Mouse (Mus musculus) hindbrain, embryonic 16.5 days (tissue): Measurements from ENCODE around the gene Ctsa. TPM values are rescaled to one million over a fixed set of nuclear protein-coding genes. Genes with fewer than 3 reads are reported as not detected.
"Not testable (repeated sequence)": the region's sequence is repeated elsewhere in the genome, so short reads cannot be mapped to it uniquely, and the experiment has no call there.

Source experiments
- ATAC-seq: fragments of 200-750 bp; cut with Nextera tagmentation; 2 replicates; pipeline ENCODE4 v1.8.0; 2017; ENCODE audit warnings: moderate TSS enrichment, moderate library complexity
- H3K27ac ChIP-seq: fragments of 300-500 bp; sonication (generic); 2 replicates; pipeline ENCODE4 v1.5.1; 2014; ENCODE audit warnings: low read depth, mild to moderate bottlenecking, control low read depth, low read length, moderate library complexity
- H3K27me3 ChIP-seq: fragments of 300-500 bp; sonication (generic); replicated peaks from 2 replicates; pipeline ENCODE4 v1.6.1; 2014; ENCODE audit warnings: low read length; ENCODE audit not compliant: control insufficient read depth, insufficient read depth
- H3K36me3 ChIP-seq: fragments of 300-500 bp; sonication (generic); 2 replicates; pipeline ENCODE4 v1.6.1; 2014; ENCODE audit warnings: mild to moderate bottlenecking, low read length, moderate library complexity, mixed read lengths; ENCODE audit not compliant: control insufficient read depth, insufficient read depth
- H3K4me1 ChIP-seq: fragments of 300-500 bp; sonication (generic); 2 replicates; pipeline ENCODE4 v1.6.1; 2014; ENCODE audit warnings: low read depth, low read length; ENCODE audit not compliant: control insufficient read depth, insufficient read depth
- H3K4me2 ChIP-seq: fragments of 300-500 bp; sonication (generic); 2 replicates; pipeline ENCODE4 v1.6.1; 2014; ENCODE audit warnings: mild to moderate bottlenecking, low read length, control low read depth, moderate library complexity
- H3K4me3 ChIP-seq: fragments of 300-500 bp; sonication (generic); 2 replicates; pipeline ENCODE4 v1.5.1; 2014; ENCODE audit warnings: mild to moderate bottlenecking, low read length, control low read depth, moderate library complexity
- H3K9ac ChIP-seq: fragments of 300-500 bp; sonication (generic); 2 replicates; pipeline ENCODE4 v1.6.1; 2014; ENCODE audit warnings: low read depth, mild to moderate bottlenecking, control low read depth, low read length, moderate library complexity
- H3K9me3 ChIP-seq: fragments of 300-500 bp; sonication (generic); 2 replicates; pipeline ENCODE4 v1.6.1; 2014; ENCODE audit warnings: mild to moderate bottlenecking, low read length, moderate library complexity; ENCODE audit not compliant: control insufficient read depth
- WGBS: fragments of 180-500 bp; shearing (Covaris S2); extraction: QIAGEN DNeasy Blood & Tissue Kit; methylation state at CpG from one replicate; pipeline ENCODE4 v1.1.7; 2014; 5-methylcytosine and 5-hydroxymethylcytosine counted together
- polyA plus RNA-seq: library from polyadenylated mRNA; unstranded; fragments of >200 nt; fragmentation: Nextera tagmentation; extraction: Ambion mirVana; gene quantifications from 2 replicates; pipeline ENCODE4 v1.2.1, GENCODE M21; 2015

The Ctsa gene
- polyA plus RNA-seq, 1 experiment from 2014 or later = 108 TPM

- Histone ChIP-seq H3K4me2 (peak within 1 kb of the TSS; percentile 58), H3K9ac (peak within 1 kb of the TSS; percentile 56), H3K27ac (peak within 1 kb of the TSS; percentile 21; the same call in 1 of the 2 replicates), H3K36me3 (no peaks in the 10 kb centered on the region), H3K4me1 (peaks cover 21% of the 10 kb centered on the region), H3K4me3 (peak within 1 kb of the TSS; percentile 35), H3K27me3 (peaks cover 8% of the 10 kb centered on the region; the same call in 1 of the 2 replicates), H3K9me3 (no peaks in the 10 kb centered on the region)
- WGBS = under 1% methylated on average over 41 of the region's 47 CpGs
- peak; percentile 74 for ATAC-seq
Measured at GRCm38 (mm10) chr2:164857101-164857821, 24.6 kb downstream of the Ctsa start, which contains the start of gene Pltp. Pltp (minus strand) TSS chr2:164857711.

DNA sequence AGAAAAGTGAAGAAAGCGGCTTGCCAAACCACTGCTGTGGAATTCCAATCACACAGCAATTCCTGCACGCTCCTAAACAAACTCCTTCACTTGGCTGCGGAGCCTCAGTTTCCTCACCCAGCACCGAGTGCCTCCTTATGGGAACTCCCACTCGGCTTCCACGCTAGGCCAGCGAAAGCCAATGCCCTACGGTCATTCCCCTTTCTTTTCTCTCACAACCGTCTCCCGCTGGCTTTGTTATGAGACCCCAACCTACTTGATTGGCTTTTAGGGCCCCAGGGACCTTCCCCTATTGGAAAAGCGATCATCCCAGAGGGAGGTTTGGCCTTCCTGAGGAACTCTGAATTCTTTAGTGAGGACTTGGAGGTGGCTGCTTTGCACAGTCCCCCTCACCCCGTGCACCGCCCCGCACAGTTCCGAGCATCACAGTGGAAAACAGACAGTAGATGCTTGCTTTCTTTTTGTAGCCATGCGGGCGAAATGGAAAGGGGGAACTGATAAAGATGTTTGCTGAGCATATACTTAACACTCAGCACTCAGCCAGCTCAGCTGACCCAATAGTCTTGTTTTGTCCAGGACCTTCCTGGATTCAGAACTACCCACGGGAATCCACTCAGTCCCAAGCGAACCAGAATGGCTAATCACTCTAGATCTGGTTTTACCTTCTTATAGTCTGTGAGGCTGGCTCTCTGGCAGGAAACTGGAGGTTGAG lies 25.3 kb downstream of the Ctsa start:
- 3% methylated on average over 19 of the region's 19 CpGs for WGBS
- H3K27me3 ChIP-seq = peaks cover 8% of the 10 kb centered on the region; the same call in 1 of the 2 replicates

GRCm38 (mm10) chr2:164859155-164859554 lies 26.5 kb downstream of the Ctsa start:
- H3K36me3 ChIP-seq = no peaks in the 10 kb centered on the region
- peaks cover 21% of the 10 kb centered on the region for H3K4me1 ChIP-seq
- ATAC-seq = no peak
- H3K27me3 ChIP-seq = peaks cover 8% of the 10 kb centered on the region; the same call in 1 of the 2 replicates
- no peak overlapping the region for H3K4me3 ChIP-seq
- H3K4me2 ChIP-seq = no peak overlapping the region
- no peaks in the 10 kb centered on the region for H3K9me3 ChIP-seq
- H3K9ac ChIP-seq = no peak overlapping the region
- H3K27ac ChIP-seq = no peak overlapping the region
- whole genome bisulfite sequencing = 54% methylated on average over 2 of the region's 2 CpGs

More for the DNA sequence above, 25.3 kb downstream of the Ctsa start:
- H3K4me2 ChIP-seq = peak overlapping the region; percentile 58
- no peaks in the 10 kb centered on the region for H3K36me3 ChIP-seq
- peaks cover 21% of the 10 kb centered on the region for H3K4me1 ChIP-seq
- no peaks in the 10 kb centered on the region for H3K9me3 ChIP-seq
- peak overlapping the region; percentile 56; the same call in 1 of the 2 replicates for H3K9ac ChIP-seq
- peak; percentile 8; the same call in 1 of the 2 replicates for ATAC-seq
- peak overlapping the region; percentile 35 for H3K4me3 ChIP-seq
- peak overlapping the region; percentile 21; the same call in 1 of the 2 replicates for H3K27ac ChIP-seq

DNA sequence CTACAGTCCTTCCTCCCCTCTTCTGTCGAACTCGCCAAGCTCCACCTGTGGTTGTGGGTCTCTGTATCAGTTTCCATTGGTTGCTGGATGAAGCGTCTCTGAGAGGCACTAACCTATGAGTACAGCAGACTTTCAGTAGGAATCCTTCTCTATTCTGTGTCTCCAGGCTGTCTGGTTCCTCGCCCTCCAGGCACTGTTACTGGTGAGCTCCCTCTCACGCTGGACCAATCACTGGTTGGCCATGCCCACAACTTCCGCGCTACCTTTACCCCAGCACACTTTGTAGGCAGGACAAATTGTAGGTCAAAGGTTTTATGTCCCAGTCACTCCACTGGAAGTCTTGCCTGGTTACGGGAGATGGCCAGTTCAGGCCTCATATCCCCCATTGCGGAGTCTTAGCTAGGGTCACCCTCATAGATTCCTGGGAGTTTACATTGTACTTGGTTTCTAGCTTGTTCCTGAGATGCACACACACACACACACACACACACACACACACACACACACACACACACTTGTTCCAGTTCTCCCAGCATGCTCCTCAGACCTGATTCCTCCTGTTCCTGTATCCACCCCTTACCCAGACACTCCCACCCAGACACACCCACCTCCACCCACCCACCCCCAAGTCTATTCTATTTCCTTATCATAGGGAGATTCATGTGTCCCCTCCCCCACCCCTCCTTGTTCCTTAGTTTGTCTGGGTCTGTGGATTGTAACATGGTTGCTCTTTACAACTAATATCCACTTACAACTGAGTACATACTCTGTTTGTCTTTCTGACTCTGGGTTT lies 27.2 kb downstream of the Ctsa start:
- H3K4me1 ChIP-seq = peaks cover 21% of the 10 kb centered on the region
- no peak overlapping the region for H3K27ac ChIP-seq
- no peak overlapping the region for H3K4me3 ChIP-seq
- no peaks in the 10 kb centered on the region for H3K9me3 ChIP-seq
- H3K4me2 ChIP-seq = no peak overlapping the region
- WGBS = 59% methylated on average over 9 of the region's 9 CpGs
- no peak overlapping the region for H3K9ac ChIP-seq
- ATAC-seq = no peak
- peaks cover 8% of the 10 kb centered on the region; the same call in 1 of the 2 replicates for H3K27me3 ChIP-seq
- no peaks in the 10 kb centered on the region for H3K36me3 ChIP-seq

- peaks cover 19% of the 10 kb centered on the region for H3K4me1 ChIP-seq
- no peak overlapping the region for H3K9ac ChIP-seq
- H3K9me3 ChIP-seq = no peaks in the 10 kb centered on the region
- 0 out of 2 replicates have a peak, but pooled peaks cover 8% of the 10 kb centered on the region for H3K27me3 ChIP-seq
- no peak overlapping the region for H3K4me3 ChIP-seq
- H3K27ac ChIP-seq = no peak overlapping the region
- no peak overlapping the region for H3K4me2 ChIP-seq
- no peak for ATAC-seq
- WGBS = 67% methylated on average over 4 of the region's 4 CpGs
- no peaks in the 10 kb centered on the region for H3K36me3 ChIP-seq
Measured at GRCm38 (mm10) chr2:164861094-164861493, 28.4 kb downstream of the Ctsa start.

- no peak overlapping the region for H3K9ac ChIP-seq
- H3K4me1 ChIP-seq = peaks cover 10% of the 10 kb centered on the region
- no peaks in the 10 kb centered on the region for H3K9me3 ChIP-seq
- no peak overlapping the region for H3K4me2 ChIP-seq
- peak; percentile 80 for ATAC-seq
- H3K36me3 ChIP-seq = no peaks in the 10 kb centered on the region
- H3K27ac ChIP-seq = peak overlapping the region; percentile 27
- 0 out of 2 replicates have a peak, but pooled peaks cover 5% of the 10 kb centered on the region for H3K27me3 ChIP-seq
- no peak overlapping the region for H3K4me3 ChIP-seq
- 31% methylated on average over 9 of the region's 9 CpGs for WGBS
Measured at GRCm38 (mm10) chr2:164862179-164862861, 29.6 kb downstream of the Ctsa start.

DNA sequence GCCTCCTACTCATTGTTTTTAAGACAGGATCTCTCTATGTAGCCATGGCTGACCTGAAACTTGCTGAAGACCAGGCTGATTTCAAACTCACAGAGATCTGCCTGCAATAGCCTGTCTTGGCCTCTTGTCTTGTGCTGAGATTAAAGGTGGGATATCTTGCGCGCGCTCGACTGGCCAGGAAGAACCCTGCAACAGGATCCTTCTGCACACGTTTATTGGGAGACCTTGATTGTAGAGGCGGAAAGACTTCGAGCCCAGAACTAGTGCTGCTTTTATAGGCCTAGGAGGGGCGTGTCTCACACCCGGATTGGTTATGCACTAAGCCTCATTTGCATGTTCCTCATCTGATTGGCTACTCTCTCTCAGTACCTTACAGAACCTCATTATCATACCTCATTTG lies 30.7 kb downstream of the Ctsa start:
- WGBS = 97% methylated on average over 7 of the region's 9 CpGs
- H3K27ac ChIP-seq, H3K9me3 ChIP-seq, H3K36me3 ChIP-seq, H3K4me2 ChIP-seq, H3K27me3 ChIP-seq, H3K9ac ChIP-seq, H3K4me3 ChIP-seq, ATAC-seq, H3K4me1 ChIP-seq: not testable (repeated sequence)

DNA sequence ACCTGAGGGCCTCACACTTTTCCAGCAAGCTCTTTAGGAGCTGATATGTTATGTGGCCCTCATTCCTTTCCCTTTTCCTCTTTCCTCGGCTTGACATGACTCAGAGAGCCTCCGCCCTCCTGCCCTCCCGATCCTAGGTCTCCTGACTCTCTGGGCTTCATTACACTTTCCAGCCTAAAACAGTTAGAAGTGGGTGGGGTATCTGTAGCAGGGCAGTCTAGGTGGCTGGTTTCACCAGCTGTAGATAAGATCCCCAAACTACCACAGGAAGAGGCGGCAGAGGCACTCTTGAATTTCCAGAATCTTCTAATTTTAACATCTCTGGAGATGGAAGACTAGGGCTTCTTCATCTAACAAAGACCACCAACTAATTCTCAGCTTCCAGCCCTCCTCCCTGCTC lies 31.9 kb downstream of the Ctsa start:
- H3K27ac ChIP-seq = no peak overlapping the region
- H3K36me3 ChIP-seq = no peaks in the 10 kb centered on the region
- no peaks in the 10 kb centered on the region for H3K27me3 ChIP-seq
- no peak for ATAC-seq
- H3K9ac ChIP-seq = no peak overlapping the region
- H3K4me3 ChIP-seq = no peak overlapping the region
- no peak overlapping the region for H3K4me2 ChIP-seq
- 81% methylated on average over 4 of the region's 4 CpGs for WGBS
- 0 out of 2 replicates have a peak, but pooled peaks cover 3% of the 10 kb centered on the region for H3K9me3 ChIP-seq
- peaks cover 4% of the 10 kb centered on the region; the same call in 1 of the 2 replicates for H3K4me1 ChIP-seq
